Mouse (Mus musculus) adrenal gland (tissue): Measurements from ENCODE around the gene Pmfbp1.

Experiments used
- intact Hi-C: fragments of 180-260 bp; cut with DNase I; formaldehyde crosslinking; loops from one replicate; pipeline ENCODE4 v1.15.1; 2025

The Pmfbp1 gene

GRCm38 (mm10) chr8:109590901-109591300, 97.1 kb downstream of the Pmfbp1 start:
- intact Hi-C loops = no loop called here

- intact Hi-C loops = no loop called here
These were observed 97.5 kb downstream of the Pmfbp1 start for GRCm38 (mm10) chr8:109591367-109591766.

GRCm38 (mm10) chr8:109592164-109592563, 98.3 kb downstream of the Pmfbp1 start:
- intact Hi-C loops = no loop called here
